Mouse (Mus musculus): ENCODE results near the gene Mafb.

Gene Mafb

GRCm38 (mm10) chr2:160339595-160339994, 27.3 kb downstream of the Mafb start:
- in situ Hi-C loops (cut with MboI; ENCODE audit: low pct_unique_long_range_greater_than_20kb in 1 of 2, low sequenced_read_pairs in 2 of 2, unreplicated experiment in 1 of 2): no loop called here

- in situ Hi-C loops (cut with MboI; ENCODE audit: low pct_unique_long_range_greater_than_20kb in 1 of 2, low sequenced_read_pairs in 2 of 2, unreplicated experiment in 1 of 2): no loop called here
Measured at GRCm38 (mm10) chr2:160336053-160336452, 30.8 kb downstream of the Mafb start.

GRCm38 (mm10) chr2:160335043-160335442, 31.8 kb downstream of the Mafb start:
- in situ Hi-C loops (cut with MboI; ENCODE audit: low pct_unique_long_range_greater_than_20kb in 1 of 2, low sequenced_read_pairs in 2 of 2, unreplicated experiment in 1 of 2): no loop called here

GRCm38 (mm10) chr2:160334111-160334661, 32.7 kb downstream of the Mafb start, which contains the start of gene Gm826:
Gm826 (minus strand) TSS chr2:160334162.
- in situ Hi-C loops (cut with MboI; ENCODE audit: low pct_unique_long_range_greater_than_20kb in 1 of 2, low sequenced_read_pairs in 2 of 2, unreplicated experiment in 1 of 2): no loop called here

GRCm38 (mm10) chr2:160332516-160333325, 34.1 kb downstream of the Mafb start:
- in situ Hi-C loops (cut with MboI; ENCODE audit: low pct_unique_long_range_greater_than_20kb in 1 of 2, low sequenced_read_pairs in 2 of 2, unreplicated experiment in 1 of 2): no loop called here

- in situ Hi-C loops (cut with MboI; ENCODE audit: low pct_unique_long_range_greater_than_20kb in 1 of 2, low sequenced_read_pairs in 2 of 2, unreplicated experiment in 1 of 2): no loop called here
Measured at GRCm38 (mm10) chr2:160328886-160329285, 38.0 kb downstream of the Mafb start.

GRCm38 (mm10) chr2:160327716-160328115, 39.1 kb downstream of the Mafb start:
- in situ Hi-C loops (cut with MboI; ENCODE audit: low pct_unique_long_range_greater_than_20kb in 1 of 2, low sequenced_read_pairs in 2 of 2, unreplicated experiment in 1 of 2): no loop called here

- in situ Hi-C loops (cut with MboI; ENCODE audit: low pct_unique_long_range_greater_than_20kb in 1 of 2, low sequenced_read_pairs in 2 of 2, unreplicated experiment in 1 of 2): no loop called here
Measured at GRCm38 (mm10) chr2:160327167-160327566, 39.7 kb downstream of the Mafb start.

- in situ Hi-C loops (cut with MboI; ENCODE audit: low pct_unique_long_range_greater_than_20kb in 1 of 2, low sequenced_read_pairs in 2 of 2, unreplicated experiment in 1 of 2): no loop called here
Measured at GRCm38 (mm10) chr2:160325105-160325644, 41.7 kb downstream of the Mafb start.

GRCm38 (mm10) chr2:160321829-160322228, 45.0 kb downstream of the Mafb start:
- in situ Hi-C loops (cut with MboI; ENCODE audit: low pct_unique_long_range_greater_than_20kb in 1 of 2, low sequenced_read_pairs in 2 of 2, unreplicated experiment in 1 of 2): no loop called here

GRCm38 (mm10) chr2:160318255-160318654, 48.6 kb downstream of the Mafb start:
- in situ Hi-C loops (cut with MboI; ENCODE audit: low pct_unique_long_range_greater_than_20kb in 1 of 2, low sequenced_read_pairs in 2 of 2, unreplicated experiment in 1 of 2): no loop called here

Data from mouse embryonic stem cell (cell line).